Mouse (Mus musculus) intestine, embryonic 16.5 days (tissue): ENCODE data around the gene 9930111J21Rik2. TPM values are rescaled to one million over a fixed set of nuclear protein-coding genes. Genes with fewer than 3 reads are reported as not detected.
A peak's percentile ranks its signal among the peaks of the same experiment; 100 is the strongest.
"Not testable (repeated sequence)": the region's sequence is repeated elsewhere in the genome, so short reads cannot be mapped to it uniquely, and the experiment has no call there.

ENCODE experiments used
- ATAC-seq: fragments of 200-750 bp; cut with Nextera tagmentation; 2 replicates; pipeline ENCODE4 v1.8.0; 2017; ENCODE audit warnings: moderate TSS enrichment, moderate library complexity
- H3K27ac ChIP-seq: fragments of 300-500 bp; sonication (generic); 2 replicates; pipeline ENCODE4 v1.5.1; 2014; ENCODE audit warnings: mild to moderate bottlenecking, low read length
- H3K27me3 ChIP-seq: fragments of 300-500 bp; sonication (generic); replicated peaks from 2 replicates; pipeline ENCODE4 v1.6.1; 2014; ENCODE audit warnings: low read length, control low read depth, mixed read lengths; ENCODE audit not compliant: control insufficient read depth, insufficient read depth
- H3K36me3 ChIP-seq: fragments of 300-500 bp; sonication (generic); 2 replicates; pipeline ENCODE4 v1.6.1; 2014; ENCODE audit warnings: low read length, control low read depth; ENCODE audit not compliant: control insufficient read depth, insufficient read depth
- H3K4me1 ChIP-seq: fragments of 300-500 bp; sonication (generic); 2 replicates; pipeline ENCODE4 v1.6.1; 2014; ENCODE audit warnings: low read length, control low read depth, mixed read lengths; ENCODE audit not compliant: control insufficient read depth, insufficient read depth
- H3K4me2 ChIP-seq: fragments of 300-500 bp; sonication (generic); 2 replicates; pipeline ENCODE4 v1.6.1; 2014; ENCODE audit warnings: low read depth, low read length, control low read depth
- H3K4me3 ChIP-seq: fragments of 300-500 bp; sonication (generic); 2 replicates; pipeline ENCODE4 v1.5.1; 2014; ENCODE audit warnings: mild to moderate bottlenecking, low read length
- H3K9ac ChIP-seq: fragments of 300-500 bp; sonication (generic); 2 replicates; pipeline ENCODE4 v1.6.1; 2014; ENCODE audit warnings: low read depth, low read length
- H3K9me3 ChIP-seq: fragments of 300-500 bp; sonication (generic); 2 replicates; pipeline ENCODE4 v1.6.1; 2016; ENCODE audit warnings: low read length, control low read depth; ENCODE audit not compliant: control insufficient read depth
- WGBS: fragments of 180-500 bp; shearing (Covaris S2); extraction: QIAGEN DNeasy Blood & Tissue Kit; methylation state at CpG from one replicate; pipeline ENCODE4 v1.1.7; 2014; 5-methylcytosine and 5-hydroxymethylcytosine counted together
- polyA plus RNA-seq: library from polyadenylated mRNA; unstranded; fragments of >200 nt; fragmentation: Nextera tagmentation; extraction: Ambion mirVana; gene quantifications from 2 replicates; pipeline ENCODE4 v1.2.1, GENCODE M21; 2015

9930111J21Rik2 gene
- polyA plus RNA-seq, 1 experiment from 2014 or later = 0.65 TPM

- WGBS = 75% methylated on average over 4 of the region's 4 CpGs
- ATAC-seq = no peak
Observed at GRCm38 (mm10) chr11:49081356-49081755, 30.3 kb upstream of the 9930111J21Rik2 start.

GRCm38 (mm10) chr11:49080636-49081035 is 29.6 kb upstream of the 9930111J21Rik2 start:
- H3K27ac ChIP-seq = no peak overlapping the region
- H3K4me3 ChIP-seq = no peak overlapping the region
- H3K4me2 ChIP-seq = no peak overlapping the region
- no peaks in the 10 kb centered on the region for H3K9me3 ChIP-seq
- no peak overlapping the region for H3K9ac ChIP-seq
- no peaks in the 10 kb centered on the region for H3K36me3 ChIP-seq
- H3K27me3 ChIP-seq = no peaks in the 10 kb centered on the region
- H3K4me1 ChIP-seq = peaks cover 7% of the 10 kb centered on the region; the same call in 1 of the 2 replicates
- ATAC-seq = no peak
- WGBS = 78% methylated on average over 1 of the region's 1 CpGs

More at GRCm38 (mm10) chr11:49081356-49081755, 30.3 kb upstream of the 9930111J21Rik2 start:
- Histone ChIP-seq H3K4me3 (no peak overlapping the region), H3K9ac (no peak overlapping the region), H3K4me1 (peaks cover 7% of the 10 kb centered on the region; the same call in 1 of the 2 replicates), H3K27ac (no peak overlapping the region), H3K36me3 (no peaks in the 10 kb centered on the region), H3K27me3 (no peaks in the 10 kb centered on the region), H3K9me3 (no peaks in the 10 kb centered on the region), H3K4me2 (no peak overlapping the region)

- Histone ChIP-seq H3K27me3 (no peaks in the 10 kb centered on the region), H3K4me2 (no peak overlapping the region), H3K9ac (no peak overlapping the region), H3K36me3 (no peaks in the 10 kb centered on the region), H3K4me1 (0 out of 2 replicates have a peak, but pooled peaks cover 2% of the 10 kb centered on the region), H3K27ac (no peak overlapping the region), H3K4me3 (no peak overlapping the region), H3K9me3 (no peaks in the 10 kb centered on the region)
- ATAC-seq = peak; percentile 57
- WGBS = 56% methylated on average over 3 of the region's 3 CpGs
Observed at GRCm38 (mm10) chr11:49078719-49079118, 27.7 kb upstream of the 9930111J21Rik2 start.

DNA sequence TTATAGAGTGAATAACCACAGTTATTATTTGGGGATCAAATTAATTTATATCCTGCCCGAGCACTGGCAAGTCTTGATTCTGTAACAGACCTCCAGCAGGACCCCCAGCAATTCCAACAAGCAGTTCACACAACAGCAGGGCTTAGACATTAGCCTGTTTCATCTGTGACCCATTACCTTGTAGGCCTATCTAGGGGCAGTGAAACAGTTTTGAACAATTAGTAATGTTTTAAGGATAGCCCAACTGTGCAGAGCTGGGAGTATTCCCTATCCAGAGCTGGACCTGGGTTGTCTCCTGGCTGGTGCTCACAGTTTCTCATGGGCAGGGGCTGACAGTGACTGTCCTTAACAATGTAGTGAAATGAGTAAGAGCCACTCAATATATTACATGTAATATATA is 26.0 kb upstream of the 9930111J21Rik2 start:
- ATAC-seq = no peak
- 0 out of 2 replicates have a peak, but pooled peaks cover 2% of the 10 kb centered on the region for H3K4me1 ChIP-seq
- WGBS = 67% methylated on average over 1 of the region's 1 CpGs
- H3K4me2 ChIP-seq = no peak overlapping the region
- no peaks in the 10 kb centered on the region for H3K27me3 ChIP-seq
- no peaks in the 10 kb centered on the region for H3K36me3 ChIP-seq
- H3K27ac ChIP-seq = no peak overlapping the region
- no peak overlapping the region for H3K9ac ChIP-seq
- no peak overlapping the region for H3K4me3 ChIP-seq
- H3K9me3 ChIP-seq = no peaks in the 10 kb centered on the region

DNA sequence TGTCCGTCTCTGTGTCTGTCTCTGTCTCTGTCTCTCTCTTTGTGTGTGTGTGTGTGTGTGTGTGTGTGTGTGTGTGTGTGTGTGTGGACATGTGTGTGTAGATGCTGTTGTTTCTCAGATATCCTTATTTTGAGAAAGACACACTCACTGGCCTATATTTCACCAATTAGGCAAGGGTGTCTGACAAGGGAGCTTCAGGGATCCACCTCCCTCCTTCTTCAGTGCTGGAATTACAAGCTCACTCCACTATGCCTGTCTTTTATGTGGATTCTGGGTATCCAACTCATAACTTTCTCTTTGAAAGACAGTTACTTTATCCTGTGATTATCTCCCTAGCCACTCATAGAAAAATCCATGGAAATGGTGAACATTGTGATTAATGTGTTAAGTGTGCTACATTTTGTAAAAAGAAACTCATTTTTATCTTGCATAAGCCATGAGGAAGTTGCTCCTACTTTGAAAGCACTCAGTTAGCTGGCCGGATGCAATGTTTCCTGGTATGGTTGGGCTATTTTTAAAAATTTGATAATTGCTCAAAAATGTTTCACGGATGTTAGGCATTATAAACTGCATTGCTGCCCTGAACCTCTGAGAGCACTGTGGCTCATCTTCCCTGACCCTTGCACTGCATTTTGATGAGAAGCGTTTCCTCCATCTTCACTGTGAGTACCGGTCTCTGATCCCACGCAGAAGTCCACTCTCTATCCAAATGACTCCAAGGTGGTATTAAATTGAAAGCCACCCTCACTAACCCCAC is 25.1 kb upstream of the 9930111J21Rik2 start, which contains the start of gene Ifi47:
Ifi47 (plus strand) TSS at position 587 of the 757 bp plus-strand sequence.
- H3K27me3 ChIP-seq = not testable (repeated sequence)
- WGBS = 60% methylated on average over 6 of the region's 6 CpGs

GRCm38 (mm10) chr11:49068358-49068757 is 17.3 kb upstream of the 9930111J21Rik2 start:
- ATAC-seq = no peak
- Histone ChIP-seq H3K36me3 (no peaks in the 10 kb centered on the region), H3K27ac (no peak overlapping the region), H3K27me3 (no peaks in the 10 kb centered on the region), H3K4me1 (no peaks in the 10 kb centered on the region), H3K9ac (no peak overlapping the region), H3K4me2 (no peak overlapping the region), H3K9me3 (no peaks in the 10 kb centered on the region), H3K4me3 (no peak overlapping the region)
- WGBS = 81% methylated on average over 1 of the region's 1 CpGs

More for the DNA sequence above, 25.1 kb upstream of the 9930111J21Rik2 start, which contains the start of gene Ifi47:
- not testable (repeated sequence) for H3K4me3 ChIP-seq, H3K9ac ChIP-seq, H3K4me2 ChIP-seq, H3K9me3 ChIP-seq, H3K4me1 ChIP-seq, H3K36me3 ChIP-seq
- H3K27ac ChIP-seq = peak within 1 kb of the TSS; percentile 34; the same call in 1 of the 2 replicates
- ATAC-seq = peak; percentile 56; the same call in 1 of the 2 replicates

DNA sequence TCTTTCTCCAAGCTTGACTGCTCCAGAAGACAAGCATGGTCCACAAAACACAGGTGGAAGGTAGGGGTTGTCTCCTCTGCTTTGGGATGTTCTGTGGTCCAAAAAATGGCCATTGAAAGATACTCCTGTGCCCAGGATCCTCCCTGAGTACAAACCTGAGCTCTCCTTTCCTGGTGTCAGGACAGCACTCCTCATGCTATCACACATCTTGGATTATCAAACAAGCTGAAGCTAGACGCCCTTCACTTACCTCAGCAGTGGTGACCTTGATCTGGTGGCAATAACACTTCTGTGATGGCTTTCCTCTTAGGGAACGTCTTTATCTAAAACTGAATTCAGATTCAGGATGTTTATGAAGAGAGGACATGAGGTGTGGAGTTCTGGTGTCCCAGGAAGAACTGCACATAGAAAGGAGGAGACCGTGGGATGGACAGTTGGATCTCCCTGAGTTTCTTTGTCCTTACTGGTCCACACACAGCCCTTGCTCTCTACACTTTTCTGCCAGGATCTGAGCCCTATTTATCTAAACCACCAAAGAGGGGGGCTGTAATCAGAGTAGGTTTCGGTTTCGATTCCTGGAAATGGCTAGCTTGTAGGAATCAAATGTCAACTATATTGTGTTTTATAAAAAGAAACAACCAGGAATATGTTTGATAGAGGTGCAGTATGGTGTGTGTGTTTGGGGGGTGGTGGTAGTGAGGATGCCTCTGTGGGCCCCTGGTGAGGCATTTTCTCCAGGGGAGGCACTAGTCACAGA is 12.8 kb upstream of the 9930111J21Rik2 start, which contains the start of gene Tgtp2:
Tgtp2 (minus strand) TSS at position 494 of the 757 bp plus-strand sequence.
- H3K27ac ChIP-seq, H3K4me3 ChIP-seq, H3K9ac ChIP-seq, H3K4me2 ChIP-seq, H3K9me3 ChIP-seq, H3K27me3 ChIP-seq, H3K4me1 ChIP-seq, H3K36me3 ChIP-seq, ATAC-seq: not testable (repeated sequence)
- WGBS = 79% methylated on average over 5 of the region's 5 CpGs

DNA sequence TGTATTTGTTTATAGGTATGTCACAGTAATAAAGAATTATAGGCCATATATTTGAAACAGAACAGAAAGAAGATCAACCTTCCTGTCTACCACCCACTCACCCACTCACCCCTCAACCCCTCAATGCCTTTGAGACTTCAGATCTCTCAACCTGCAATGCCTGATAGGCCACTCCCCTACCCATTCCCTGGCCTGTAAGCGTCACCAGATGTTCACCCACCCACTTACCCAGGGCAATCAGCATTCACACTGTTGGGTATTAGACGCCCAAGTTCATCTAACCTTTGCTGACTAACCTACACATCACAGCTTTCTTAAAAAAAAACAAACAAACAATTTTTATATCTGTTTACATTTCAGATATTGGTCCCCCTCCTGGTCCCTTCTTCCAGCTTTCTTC is 10.8 kb upstream of the 9930111J21Rik2 start:
- not testable (repeated sequence) for H3K4me3 ChIP-seq, H3K9ac ChIP-seq, H3K4me1 ChIP-seq, H3K36me3 ChIP-seq, H3K9me3 ChIP-seq, H3K4me2 ChIP-seq, ATAC-seq, H3K27me3 ChIP-seq, H3K27ac ChIP-seq
- 55% methylated on average over 1 of the region's 2 CpGs for WGBS

GRCm38 (mm10) chr11:49060061-49060460 is 9.0 kb upstream of the 9930111J21Rik2 start:
- H3K27ac ChIP-seq, H3K4me1 ChIP-seq, H3K4me2 ChIP-seq, H3K9me3 ChIP-seq, H3K36me3 ChIP-seq, H3K9ac ChIP-seq, ATAC-seq, H3K4me3 ChIP-seq, H3K27me3 ChIP-seq: not testable (repeated sequence)
- 73% methylated on average over 2 of the region's 3 CpGs for WGBS
